Mouse (Mus musculus) stomach, postnatal 0 days (tissue): ENCODE results near the gene Rapgef3. TPM values are rescaled to one million over a fixed set of nuclear protein-coding genes. Genes with fewer than 3 reads are reported as not detected.

Experiments
- ATAC-seq: fragments of 200-750 bp; cut with Nextera tagmentation; 2 replicates; pipeline ENCODE4 v1.8.0; 2017; ENCODE audit not compliant: low FRiP score, low TSS enrichment
- DNase-seq: peaks from one replicate; pipeline ENCODE4 v3.0.0-alpha.2; 2016; ENCODE audit warnings: low spot score
- H3K27ac ChIP-seq: fragments of 300-500 bp; sonication (generic); replicated peaks from 2 replicates; pipeline ENCODE4 v1.5.1; 2014; ENCODE audit warnings: mild to moderate bottlenecking, control low read depth
- H3K27me3 ChIP-seq: fragments of 300-500 bp; sonication (generic); 2 replicates; pipeline ENCODE4 v1.6.1; 2014; ENCODE audit warnings: low read length; ENCODE audit not compliant: control insufficient read depth, insufficient read depth
- H3K36me3 ChIP-seq: fragments of 300-500 bp; sonication (generic); 2 replicates; pipeline ENCODE4 v1.6.1; 2014; ENCODE audit warnings: low read length, mixed read lengths; ENCODE audit not compliant: control insufficient read depth, insufficient read depth
- H3K4me1 ChIP-seq: fragments of 300-500 bp; sonication (generic); replicated peaks from 2 replicates; pipeline ENCODE4 v1.6.1; 2014; ENCODE audit warnings: antibody characterized with exemption; ENCODE audit not compliant: control insufficient read depth, insufficient read depth
- H3K4me2 ChIP-seq: fragments of 300-500 bp; sonication (generic); replicated peaks from 2 replicates; pipeline ENCODE4 v1.6.1; 2014; ENCODE audit warnings: low read depth, mild to moderate bottlenecking, control low read depth, moderate library complexity
- H3K4me3 ChIP-seq: fragments of 300-500 bp; sonication (generic); 2 replicates; pipeline ENCODE4 v1.5.1; 2014; ENCODE audit warnings: low read depth, low read length, control low read depth
- H3K9ac ChIP-seq: fragments of 300-500 bp; sonication (generic); 2 replicates; pipeline ENCODE4 v1.6.1; 2014; ENCODE audit warnings: mild to moderate bottlenecking, low read length, control low read depth, mixed read lengths
- H3K9me3 ChIP-seq: fragments of 300-500 bp; sonication (generic); 2 replicates; pipeline ENCODE4 v1.6.1; 2016; ENCODE audit warnings: low read length; ENCODE audit not compliant: control insufficient read depth
- CTCF ChIP-seq: IDR thresholded peaks from 2 replicates; pipeline ENCODE4 v1.5.1; 2016; ENCODE audit warnings: antibody characterized with exemption, low read depth, mild to moderate bottlenecking, moderate library complexity
- EP300 ChIP-seq: optimal IDR thresholded peaks from 2 replicates; pipeline ENCODE3; 2016; ENCODE audit warnings: antibody characterized with exemption
- WGBS: fragments of 180-500 bp; shearing (Covaris S2); extraction: QIAGEN DNeasy Blood & Tissue Kit; methylation state at CpG from one replicate; pipeline ENCODE4 v1.1.7; 2014; 5-methylcytosine and 5-hydroxymethylcytosine counted together
- polyA plus RNA-seq: library from polyadenylated mRNA; unstranded; fragments of >200 nt; fragmentation: Nextera tagmentation; extraction: Ambion mirVana; gene quantifications from 2 replicates; pipeline ENCODE4 v1.2.1, GENCODE M21; 2015

The Rapgef3 gene
- polyA plus RNA-seq, 1 experiment from 2014 or later: 3.2 TPM

GRCm38 (mm10) chr15:97808532-97808931 lies 40.8 kb upstream of the Rapgef3 start:
- H3K4me3 ChIP-seq: no peak overlapping the region
- no peaks in the 10 kb centered on the region for H3K9me3 ChIP-seq
- no peak for DNase-seq
- H3K4me2 ChIP-seq: no peak overlapping the region
- peaks cover 3% of the 10 kb centered on the region; the same call in 1 of the 2 replicates for H3K4me1 ChIP-seq
- ATAC-seq: no peak
- H3K27me3 ChIP-seq: no peaks in the 10 kb centered on the region
- WGBS: 91% methylated on average over 14 of the region's 14 CpGs
- H3K9ac ChIP-seq: no peak overlapping the region
- peaks cover 18% of the 10 kb centered on the region for H3K36me3 ChIP-seq
- H3K27ac ChIP-seq: no peak overlapping the region
- no peak for TF ChIP-seq EP300
- no peak for TF ChIP-seq CTCF

DNA sequence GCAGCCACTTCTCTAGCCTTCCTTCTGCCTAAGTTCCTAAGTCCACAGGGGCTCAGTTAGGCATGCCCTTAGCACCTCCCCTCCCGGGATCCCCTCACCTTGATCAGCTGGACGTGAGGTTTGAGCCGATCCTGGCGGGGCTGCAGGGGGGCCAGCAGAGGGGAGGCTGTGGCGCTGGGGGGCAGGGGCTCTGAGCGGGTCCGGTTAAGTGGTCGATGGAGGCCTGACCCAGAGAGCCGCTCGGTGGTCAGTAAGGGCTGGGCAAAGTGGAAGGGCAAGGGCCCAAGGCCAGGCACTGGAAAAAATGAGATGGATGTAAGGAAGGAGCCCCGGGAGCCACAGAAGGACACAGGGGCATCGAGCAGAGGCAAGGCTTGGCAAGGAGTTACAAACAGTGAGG lies 40.1 kb upstream of the Rapgef3 start:
- Histone ChIP-seq H3K9ac (no peak overlapping the region), H3K27ac (no peak overlapping the region), H3K4me3 (no peak overlapping the region), H3K27me3 (no peaks in the 10 kb centered on the region), H3K36me3 (peaks cover 18% of the 10 kb centered on the region), H3K4me1 (no peaks in the 10 kb centered on the region), H3K9me3 (no peaks in the 10 kb centered on the region), H3K4me2 (no peak overlapping the region)
- TF ChIP-seq EP300 (no peak), CTCF (no peak)
- ATAC-seq (no peak), DNase-seq (no peak)
- WGBS: 82% methylated on average over 12 of the region's 12 CpGs

- no peak overlapping the region for H3K9ac ChIP-seq
- no peaks in the 10 kb centered on the region for H3K27me3 ChIP-seq
- 41% methylated on average over 13 of the region's 13 CpGs for WGBS
- no peak overlapping the region for H3K4me3 ChIP-seq
- no peak overlapping the region for H3K27ac ChIP-seq
- ATAC-seq (peak; percentile 33; the same call in 1 of the 2 replicates), DNase-seq (no peak)
- no peaks in the 10 kb centered on the region for H3K9me3 ChIP-seq
- no peaks in the 10 kb centered on the region for H3K4me1 ChIP-seq
- TF ChIP-seq EP300 (no peak), CTCF (no peak)
- H3K4me2 ChIP-seq: no peak overlapping the region
- peaks cover 19% of the 10 kb centered on the region for H3K36me3 ChIP-seq
Observed at GRCm38 (mm10) chr15:97802575-97802974, 34.8 kb upstream of the Rapgef3 start.

- Histone ChIP-seq H3K9me3 (no peaks in the 10 kb centered on the region), H3K27ac (no peak overlapping the region), H3K27me3 (no peaks in the 10 kb centered on the region), H3K4me1 (no peaks in the 10 kb centered on the region), H3K4me3 (no peak overlapping the region), H3K36me3 (peaks cover 17% of the 10 kb centered on the region), H3K9ac (no peak overlapping the region), H3K4me2 (no peak overlapping the region)
- ATAC-seq (no peak), DNase-seq (no peak)
- TF ChIP-seq EP300 (no peak), CTCF (no peak)
- 83% methylated on average over 7 of the region's 7 CpGs for WGBS
Observed at GRCm38 (mm10) chr15:97801811-97802210, 34.0 kb upstream of the Rapgef3 start.

GRCm38 (mm10) chr15:97800853-97801252 lies 33.1 kb upstream of the Rapgef3 start:
- H3K4me2 ChIP-seq: no peak overlapping the region
- no peak overlapping the region for H3K9ac ChIP-seq
- ATAC-seq (no peak), DNase-seq (no peak)
- no peaks in the 10 kb centered on the region for H3K4me1 ChIP-seq
- no peak overlapping the region for H3K27ac ChIP-seq
- H3K9me3 ChIP-seq: no peaks in the 10 kb centered on the region
- 86% methylated on average over 12 of the region's 13 CpGs for WGBS
- H3K27me3 ChIP-seq: no peaks in the 10 kb centered on the region
- H3K4me3 ChIP-seq: no peak overlapping the region
- TF ChIP-seq CTCF (no peak), EP300 (no peak)
- H3K36me3 ChIP-seq: peaks cover 17% of the 10 kb centered on the region

DNA sequence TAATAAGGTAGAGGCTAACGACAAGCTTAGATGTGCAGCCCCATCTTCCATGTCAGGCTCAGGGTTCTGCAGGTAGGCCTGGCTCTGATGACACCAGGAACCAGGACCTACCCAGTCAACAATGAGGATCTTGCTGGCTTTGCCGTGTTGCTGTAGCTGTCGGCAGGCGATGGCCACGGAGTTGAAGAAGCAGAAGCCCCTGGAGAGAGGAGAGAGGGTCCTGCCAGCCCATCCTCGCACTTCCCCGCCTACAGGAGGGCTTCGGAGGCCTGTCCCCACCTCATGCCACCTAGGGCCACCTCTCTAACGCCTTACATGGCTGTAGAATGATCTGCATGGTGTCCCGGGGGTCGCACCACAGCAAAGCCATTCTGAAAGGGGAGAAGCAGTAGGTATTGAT lies 31.7 kb upstream of the Rapgef3 start:
- H3K9ac ChIP-seq: no peak overlapping the region
- H3K27ac ChIP-seq: no peak overlapping the region
- no peak overlapping the region for H3K4me3 ChIP-seq
- H3K4me1 ChIP-seq: no peaks in the 10 kb centered on the region
- ATAC-seq: no peak
- TF ChIP-seq CTCF (no peak), EP300 (no peak)
- no peak for DNase-seq
- WGBS: 89% methylated on average over 11 of the region's 11 CpGs
- H3K9me3 ChIP-seq: no peaks in the 10 kb centered on the region
- H3K27me3 ChIP-seq: no peaks in the 10 kb centered on the region
- H3K36me3 ChIP-seq: peaks cover 23% of the 10 kb centered on the region
- H3K4me2 ChIP-seq: no peak overlapping the region
